ENCODE assay signal across 30 mouse cellular contexts in genomic region chr16:26530451-26530850, GRCm38 (mm10). TPM values are rescaled to one million over a fixed set of nuclear protein-coding genes. Genes with fewer than 3 reads are reported as not detected.
"Had no signal": no experiment of that assay in that cellular context is flagged by ENCODE, and none has a peak within 500 bp of the region (broad histone marks: within the 10 kb centered on the region; RNA-seq: fewer than 3 reads in every experiment).

No protein-coding gene starts in this region.

- H3K27ac ChIP-seq: heart, adult 2 months; heart, embryonic 13.5 days; heart, embryonic 15.5 days; hindbrain, embryonic 13.5 days; hindbrain, embryonic 15.5 days; hindbrain, postnatal 0 days; limb, embryonic 13.5 days; limb, embryonic 15.5 days; liver, embryonic 12.5 days; liver, embryonic 14.5 days had no signal

- H3K27me3 ChIP-seq: heart, embryonic 13.5 days; heart, embryonic 15.5 days; hindbrain, embryonic 13.5 days; hindbrain, embryonic 15.5 days; limb, embryonic 13.5 days; limb, embryonic 15.5 days; liver, embryonic 12.5 days had no signal

- H3K4me1 ChIP-seq: heart, embryonic 13.5 days; heart, embryonic 15.5 days; limb, embryonic 13.5 days; limb, embryonic 15.5 days; liver, embryonic 12.5 days had no signal

- H3K36me3 ChIP-seq: heart, embryonic 13.5 days; heart, embryonic 15.5 days; hindbrain, embryonic 13.5 days; hindbrain, embryonic 15.5 days; limb, embryonic 13.5 days; limb, embryonic 15.5 days; liver, embryonic 12.5 days had no signal

- H3K4me3 ChIP-seq: heart, adult 2 months; heart, embryonic 13.5 days; heart, embryonic 15.5 days; hindbrain, embryonic 13.5 days; hindbrain, embryonic 15.5 days; limb, embryonic 13.5 days; limb, embryonic 15.5 days; liver, embryonic 12.5 days had no signal

- ATAC-seq: forebrain, postnatal 0 days; hindbrain, postnatal 0 days; intestine, embryonic 16.5 days; liver, embryonic 12.5 days had no signal

- H3K9ac ChIP-seq: forebrain, postnatal 0 days; heart, embryonic 13.5 days; heart, embryonic 15.5 days; hindbrain, embryonic 13.5 days; hindbrain, embryonic 15.5 days; limb, embryonic 13.5 days; limb, embryonic 15.5 days; liver, embryonic 12.5 days; liver, embryonic 14.5 days had no signal

- DNase-seq: forebrain, postnatal 0 days; gastrocnemius, postnatal 14 days; gastrocnemius, postnatal 36 days; heart, adult 11 months; heart, adult 2 months; heart, postnatal 14 days; heart, postnatal 36 days; layer of hippocampus, adult 9-11 months; layer of hippocampus, postnatal 36 days; left cerebral cortex, postnatal 4 days; lung, adult 18-20 months had no signal

- H3K4me2 ChIP-seq: heart, embryonic 11.5 days; heart, embryonic 13.5 days; heart, embryonic 15.5 days; hindbrain, embryonic 13.5 days; hindbrain, embryonic 15.5 days; limb, embryonic 13.5 days; limb, embryonic 15.5 days; liver, embryonic 12.5 days had no signal

- H3K9me3 ChIP-seq: heart, embryonic 13.5 days; heart, embryonic 15.5 days; hindbrain, embryonic 13.5 days; hindbrain, embryonic 15.5 days; limb, embryonic 13.5 days; limb, embryonic 15.5 days; liver, embryonic 12.5 days had no signal

RNA-seq across cellular contexts. Expression of gene Tmem207, which starts 3.9 kb away (rescaled TPM):
- polyA plus RNA-seq: forebrain, postnatal 0 days; gonadal fat pad, adult 2 months; heart, adult 2 months; heart, embryonic 11.5 days; heart, embryonic 13.5 days; heart, embryonic 15.5 days; heart, postnatal 0 days; hindbrain, embryonic 11.5 days; hindbrain, postnatal 0 days; intestine, embryonic 14.5 days; intestine, embryonic 16.5 days; large intestine, adult 2 months; limb, embryonic 11.5 days; limb, embryonic 13.5 days; limb, embryonic 15.5 days; liver, adult 2 months; liver, embryonic 12.5 days; liver, embryonic 14.5 days; liver, embryonic 16.5 days had no signal
